Mouse (Mus musculus): ENCODE measurements around the gene Cfap52. TPM values are rescaled to one million over a fixed set of nuclear protein-coding genes. Genes with fewer than 3 reads are reported as not detected.

The Cfap52 gene
- polyA plus RNA-seq, 2 experiments, result 0.02 TPM; not detected in 1

DNA sequence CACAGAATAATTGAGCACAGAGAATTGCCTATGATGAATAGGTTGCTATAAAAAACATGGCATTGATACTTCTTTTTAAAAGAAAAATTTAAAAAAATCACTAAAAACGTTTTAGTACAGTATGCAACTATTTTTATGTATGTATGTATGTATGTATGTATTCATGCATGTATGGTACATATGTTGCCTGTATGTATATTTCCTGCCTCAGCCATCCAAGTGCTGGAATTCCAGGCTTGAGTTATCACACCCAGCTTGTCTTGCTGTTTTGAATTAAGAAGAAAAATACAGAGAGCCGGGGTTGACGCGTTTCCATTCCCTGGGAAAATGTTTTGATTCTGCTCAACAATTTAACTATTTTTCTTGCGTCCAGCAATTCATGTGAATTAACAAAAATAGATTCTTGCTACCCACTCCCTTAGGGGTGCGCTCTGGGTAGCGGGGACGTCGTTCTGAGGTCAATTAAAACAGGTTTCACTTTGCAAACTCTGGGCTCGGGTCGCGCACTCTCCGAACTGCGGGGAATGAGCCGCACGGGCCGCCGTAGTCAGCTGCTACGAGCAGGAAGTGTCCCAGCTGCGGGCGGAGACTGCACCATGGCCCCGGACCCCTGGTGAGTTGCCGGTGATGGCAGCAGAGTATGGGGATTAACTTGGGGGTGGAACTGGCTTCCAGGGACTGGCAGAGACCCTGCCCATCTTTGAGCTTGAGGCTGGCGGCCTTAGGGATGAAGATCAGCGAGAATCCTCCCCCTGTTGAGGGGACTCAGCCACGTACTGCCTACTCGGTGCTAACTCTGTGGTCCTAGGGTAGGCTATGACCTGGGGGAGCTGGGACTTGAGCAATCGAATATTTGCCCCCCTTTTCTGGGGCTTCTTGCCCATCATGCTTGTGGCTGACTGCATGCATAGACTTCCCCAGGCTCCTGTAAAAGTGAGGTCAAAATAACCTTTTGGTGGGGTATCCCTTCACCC, 741 bp upstream of the Cfap52 start, which contains the start of gene Stx8:
TSS of gene Stx8 (plus strand) at position 289 of the 974 bp plus-strand sequence.
- ATAC-seq (ENCODE audit: insufficient read depth) (peak; percentile 83), DNase-seq (ENCODE audit: low read depth in 3 of 3, low spot score in 3 of 3) (peak; percentile 60 to 68 (median 63))
- no peaks in the 10 kb centered on the region for H3K9me3 ChIP-seq (ENCODE audit: control insufficient read depth, low read length)
- H3K27me3 ChIP-seq (ENCODE audit: control insufficient read depth, insufficient read depth, low read length), result no peaks in the 10 kb centered on the region
- H3K36me3 ChIP-seq (replicated peaks; ENCODE audit: control insufficient read depth, insufficient read depth, low read depth), result no peaks in the 10 kb centered on the region
- H3K27ac ChIP-seq, result no peak within 1 kb of the TSS
- H3K4me1 ChIP-seq (replicated peaks; ENCODE audit: control insufficient read depth in 2 of 2, insufficient read depth in 2 of 2, low read length in 1 of 2), result peaks cover 6 to 7% of the 10 kb centered on the region in 2 experiments
- TF ChIP-seq EP300 (IDR thresholded peaks at IDR 0.05; ENCODE audit: low read depth) (no peak), CTCF (IDR thresholded peaks at IDR 0.05; ENCODE audit: low read depth) (no peak)
- 1% methylated on average over 28 of the region's 28 CpGs for WGBS (ENCODE audit: insufficient replicate concordance)
- peak within 1 kb of the TSS; percentile 92 for H3K4me2 ChIP-seq (ENCODE audit: low read depth)
- H3K4me3 ChIP-seq (ENCODE audit: insufficient read depth in 1 of 2, low read depth in 2 of 2, low read length in 2 of 2), result peak within 1 kb of the TSS; percentile 86 to 94
- H3K9ac ChIP-seq (replicated peaks), result peak within 1 kb of the TSS; percentile 87

GRCm38 (mm10) chr11:67964110-67964509, 1.3 kb downstream of the Cfap52 start:
- no peak for ATAC-seq (ENCODE audit: insufficient read depth)
- Histone ChIP-seq H3K27me3 (ENCODE audit: control insufficient read depth, insufficient read depth, low read length) (no peaks in the 10 kb centered on the region), H3K9ac (replicated peaks) (no peak overlapping the region), H3K36me3 (replicated peaks; ENCODE audit: control insufficient read depth, insufficient read depth, low read depth) (no peaks in the 10 kb centered on the region), H3K4me3 (ENCODE audit: insufficient read depth in 1 of 2, low read depth in 2 of 2, low read length in 2 of 2) (no peak overlapping the region), H3K27ac (no peak overlapping the region), H3K9me3 (ENCODE audit: control insufficient read depth, low read length) (no peaks in the 10 kb centered on the region), H3K4me2 (ENCODE audit: low read depth) (no peak overlapping the region), H3K4me1 (replicated peaks; ENCODE audit: control insufficient read depth in 2 of 2, insufficient read depth in 2 of 2, low read length in 1 of 2) (peaks cover 6 to 7% of the 10 kb centered on the region in 2 experiments)
- 63% methylated on average over 6 of the region's 6 CpGs for WGBS (ENCODE audit: insufficient replicate concordance)
- TF ChIP-seq CTCF (IDR thresholded peaks at IDR 0.05; ENCODE audit: low read depth) (peak; percentile 61), EP300 (IDR thresholded peaks at IDR 0.05; ENCODE audit: low read depth) (no peak)
- DNase-seq (ENCODE audit: low read depth in 3 of 3, low spot score in 3 of 3), result peak in 1 of 3 experiments; percentile 17

DNA sequence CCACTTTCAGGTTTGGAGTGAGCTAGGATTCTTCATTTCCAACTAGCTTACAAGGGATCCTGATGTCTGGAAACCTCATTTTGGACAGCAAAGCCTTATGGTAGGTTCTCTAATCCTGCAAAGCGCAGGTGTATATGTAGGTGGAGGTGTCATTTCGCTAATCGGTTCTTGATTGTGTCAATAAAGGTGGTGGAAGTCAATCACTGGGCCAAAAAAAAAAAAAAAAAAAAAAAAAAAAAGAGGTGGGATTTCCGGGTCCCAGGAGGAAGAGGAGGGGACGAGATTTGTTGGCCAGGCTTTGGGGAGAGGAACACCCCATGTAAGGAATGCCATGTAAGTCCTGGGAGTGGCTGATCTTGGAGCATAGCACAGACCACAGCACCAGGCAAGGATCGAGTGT, 11.0 kb downstream of the Cfap52 start:
- Histone ChIP-seq H3K27me3 (ENCODE audit: control insufficient read depth, insufficient read depth, low read length) (no peaks in the 10 kb centered on the region), H3K4me3 (ENCODE audit: insufficient read depth in 1 of 2, low read depth in 2 of 2, low read length in 2 of 2) (no peak overlapping the region), H3K4me2 (ENCODE audit: low read depth) (no peak overlapping the region), H3K9ac (replicated peaks) (no peak overlapping the region), H3K36me3 (replicated peaks; ENCODE audit: control insufficient read depth, insufficient read depth, low read depth) (no peaks in the 10 kb centered on the region), H3K27ac (no peak overlapping the region), H3K4me1 (replicated peaks; ENCODE audit: control insufficient read depth in 2 of 2, insufficient read depth in 2 of 2, low read length in 1 of 2) (no peaks in the 10 kb centered on the region), H3K9me3 (ENCODE audit: control insufficient read depth, low read length) (no peaks in the 10 kb centered on the region)
- WGBS (ENCODE audit: insufficient replicate concordance), result 63% methylated on average over 6 of the region's 6 CpGs
- DNase-seq (ENCODE audit: low read depth in 3 of 3, low spot score in 3 of 3) (no peak), ATAC-seq (ENCODE audit: insufficient read depth) (no peak)
- TF ChIP-seq CTCF (IDR thresholded peaks at IDR 0.05; ENCODE audit: low read depth), result no peak
- TF ChIP-seq EP300 (IDR thresholded peaks at IDR 0.05; ENCODE audit: low read depth), result no peak

- Histone ChIP-seq H3K4me1 (replicated peaks; ENCODE audit: control insufficient read depth in 2 of 2, insufficient read depth in 2 of 2, low read length in 1 of 2) (no peaks in the 10 kb centered on the region), H3K9ac (replicated peaks) (no peak overlapping the region), H3K4me3 (ENCODE audit: insufficient read depth in 1 of 2, low read depth in 2 of 2, low read length in 2 of 2) (no peak overlapping the region), H3K9me3 (ENCODE audit: control insufficient read depth, low read length) (no peaks in the 10 kb centered on the region), H3K4me2 (ENCODE audit: low read depth) (no peak overlapping the region), H3K27me3 (ENCODE audit: control insufficient read depth, insufficient read depth, low read length) (no peaks in the 10 kb centered on the region), H3K27ac (no peak overlapping the region), H3K36me3 (replicated peaks; ENCODE audit: control insufficient read depth, insufficient read depth, low read depth) (no peaks in the 10 kb centered on the region)
- DNase-seq (ENCODE audit: low read depth in 3 of 3, low spot score in 3 of 3), result no peak
- 57% methylated on average over 5 of the region's 5 CpGs for WGBS (ENCODE audit: insufficient replicate concordance)
- TF ChIP-seq CTCF (IDR thresholded peaks at IDR 0.05; ENCODE audit: low read depth), result no peak
- TF ChIP-seq EP300 (IDR thresholded peaks at IDR 0.05; ENCODE audit: low read depth), result no peak
- no peak for ATAC-seq (ENCODE audit: insufficient read depth)
Measured at GRCm38 (mm10) chr11:67953604-67954003, 11.8 kb downstream of the Cfap52 start.

DNA sequence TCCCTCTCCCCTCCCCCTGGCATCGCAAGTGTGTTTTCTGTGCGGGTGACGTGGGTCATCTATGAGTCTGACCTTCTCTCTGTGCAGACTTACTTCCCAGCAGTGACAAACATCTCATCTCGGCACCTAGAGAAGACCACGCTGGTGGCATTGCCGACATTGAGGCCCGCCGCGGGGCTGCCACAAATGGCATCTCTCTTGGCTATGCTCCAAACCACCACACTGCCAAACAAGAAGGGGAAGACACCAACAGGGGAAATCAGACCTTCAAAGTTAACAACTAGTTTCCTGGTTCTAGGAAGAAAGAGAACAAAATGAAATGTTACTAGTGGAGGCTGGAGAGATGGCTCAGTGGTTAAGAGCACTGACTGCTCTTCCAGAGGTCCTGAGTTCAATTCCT, 16.0 kb downstream of the Cfap52 start:
- no peak for ATAC-seq (ENCODE audit: insufficient read depth)
- TF ChIP-seq CTCF (IDR thresholded peaks at IDR 0.05; ENCODE audit: low read depth) (no peak), EP300 (IDR thresholded peaks at IDR 0.05; ENCODE audit: low read depth) (no peak)

More for the DNA sequence above, 16.0 kb downstream of the Cfap52 start:
- no peak overlapping the region for H3K27ac ChIP-seq
- no peaks in the 10 kb centered on the region for H3K4me1 ChIP-seq (replicated peaks; ENCODE audit: control insufficient read depth in 2 of 2, insufficient read depth in 2 of 2, low read length in 1 of 2)
- H3K4me3 ChIP-seq (ENCODE audit: insufficient read depth in 1 of 2, low read depth in 2 of 2, low read length in 2 of 2), result no peak overlapping the region
- no peak overlapping the region for H3K4me2 ChIP-seq (ENCODE audit: low read depth)
- no peaks in the 10 kb centered on the region for H3K27me3 ChIP-seq (ENCODE audit: control insufficient read depth, insufficient read depth, low read length)
- DNase-seq (ENCODE audit: low read depth in 3 of 3, low spot score in 3 of 3), result no peak
- H3K36me3 ChIP-seq (replicated peaks; ENCODE audit: control insufficient read depth, insufficient read depth, low read depth), result no peaks in the 10 kb centered on the region
- WGBS (ENCODE audit: insufficient replicate concordance), result 66% methylated on average over 9 of the region's 9 CpGs
- no peak overlapping the region for H3K9ac ChIP-seq (replicated peaks)
- H3K9me3 ChIP-seq (ENCODE audit: control insufficient read depth, low read length), result no peaks in the 10 kb centered on the region
